Mouse (Mus musculus): ENCODE data around the gene Cda. TPM values are rescaled to one million over a fixed set of nuclear protein-coding genes. Genes with fewer than 3 reads are reported as not detected.
A peak's percentile ranks its signal among the peaks of the same experiment; 100 is the strongest.

The Cda gene
- total and polyA plus RNA-seq, 3 experiments = 12.4 to 26.1 TPM; not detected in 1

DNA sequence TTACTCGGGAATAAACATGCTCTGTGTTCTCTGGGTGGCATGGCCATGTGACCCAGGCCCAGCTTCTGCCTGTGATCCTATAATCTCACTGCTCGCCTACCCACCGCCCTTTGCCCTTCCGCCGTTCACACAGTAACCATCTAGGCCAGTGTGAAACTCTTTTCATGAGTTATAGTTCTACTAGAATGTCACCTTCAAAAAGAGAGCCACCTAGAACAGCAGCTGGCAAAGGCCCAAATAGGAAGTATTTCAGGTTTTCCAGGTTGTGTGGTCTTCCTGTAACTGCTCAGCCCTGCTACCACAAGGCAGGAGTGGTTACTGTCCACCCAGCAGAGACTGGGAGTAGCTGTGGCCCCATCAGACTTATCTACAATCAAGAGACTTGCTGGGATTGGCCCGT lies 25.0 kb downstream of the Cda start:
- H3K36me3 ChIP-seq (ENCODE audit: control insufficient read depth in 1 of 2, insufficient read depth in 2 of 2, low read length in 2 of 2) = peaks cover 0 to 22% of the 10 kb centered on the region in 2 experiments; a peak in 2 of 4 replicates

DNA sequence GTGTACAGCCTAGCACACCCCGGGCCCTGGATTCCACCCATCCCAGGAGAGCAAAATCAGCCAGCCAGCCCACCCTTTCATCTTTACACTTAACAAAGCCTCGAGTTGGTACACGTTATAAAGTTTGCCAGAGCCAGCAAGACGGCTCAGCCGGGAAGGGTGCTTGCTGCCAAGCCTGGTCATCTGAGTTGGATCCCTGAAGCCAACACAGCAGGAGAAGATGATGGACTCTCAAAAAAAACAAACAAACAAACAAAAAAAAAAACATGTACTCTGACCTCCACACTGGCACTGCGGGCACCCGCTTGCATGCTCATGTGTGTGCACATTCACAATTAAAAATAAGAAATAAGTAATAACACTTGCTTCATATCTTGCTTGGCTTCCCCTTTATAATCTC lies 25.7 kb downstream of the Cda start:
- Histone ChIP-seq H3K27me3 (ENCODE audit: control insufficient read depth in 1 of 2, insufficient read depth in 2 of 2, low read length in 2 of 2) (no peaks in the 10 kb centered on the region), H3K4me1 (ENCODE audit: control insufficient read depth in 1 of 2, insufficient read depth in 2 of 2, low read length in 2 of 2) (peaks cover 14 to 37% of the 10 kb centered on the region in 2 experiments), H3K4me3 (ENCODE audit: control insufficient read depth in 1 of 2, insufficient read depth in 1 of 2, low read depth in 2 of 2, low read length in 2 of 2) (no peak overlapping the region), H3K27ac (ENCODE audit: control insufficient read depth, low read depth, low read length) (no peak overlapping the region), H3K9me3 (replicated peaks; ENCODE audit: insufficient read depth, low read length) (no peaks in the 10 kb centered on the region), H3K9ac (ENCODE audit: control insufficient read depth, low read depth, low read length, poor library complexity, severe bottlenecking) (no peak overlapping the region), H3K36me3 (ENCODE audit: control insufficient read depth in 1 of 2, insufficient read depth in 2 of 2, low read length in 2 of 2) (peaks cover 0 to 22% of the 10 kb centered on the region in 2 experiments; a peak in 2 of 4 replicates), H3K79me2 (ENCODE audit: control insufficient read depth, insufficient read depth, low read length, poor library complexity) (no peaks in the 10 kb centered on the region)
- TF ChIP-seq MAFK (IDR thresholded peaks at IDR 0.05; ENCODE audit: borderline replicate concordance, low read depth, low read length) (no peak), SIN3A (IDR thresholded peaks at IDR 0.05; ENCODE audit: low read length) (no peak), HCFC1 (IDR thresholded peaks at IDR 0.05; ENCODE audit: low read depth, low read length) (no peak)
- no peak for DNase-seq (ENCODE audit: low read depth, low spot score)

More for the DNA sequence above, 25.0 kb downstream of the Cda start:
- Histone ChIP-seq H3K27ac (ENCODE audit: control insufficient read depth, low read depth, low read length) (no peak overlapping the region), H3K27me3 (ENCODE audit: control insufficient read depth in 1 of 2, insufficient read depth in 2 of 2, low read length in 2 of 2) (no peaks in the 10 kb centered on the region), H3K79me2 (ENCODE audit: control insufficient read depth, insufficient read depth, low read length, poor library complexity) (no peaks in the 10 kb centered on the region), H3K4me1 (ENCODE audit: control insufficient read depth in 1 of 2, insufficient read depth in 2 of 2, low read length in 2 of 2) (peaks cover 14 to 32% of the 10 kb centered on the region in 2 experiments), H3K9me3 (replicated peaks; ENCODE audit: insufficient read depth, low read length) (no peaks in the 10 kb centered on the region), H3K9ac (ENCODE audit: control insufficient read depth, low read depth, low read length, poor library complexity, severe bottlenecking) (no peak overlapping the region), H3K4me3 (ENCODE audit: control insufficient read depth in 1 of 2, insufficient read depth in 1 of 2, low read depth in 2 of 2, low read length in 2 of 2) (no peak overlapping the region)
- TF ChIP-seq RCOR1 (IDR thresholded peaks at IDR 0.05; ENCODE audit: low read depth, low read length) (no peak), MAFK (IDR thresholded peaks at IDR 0.05; ENCODE audit: borderline replicate concordance, low read depth, low read length) (no peak), KAT2A (conservative IDR thresholded peaks at IDR 0.05; ENCODE audit: low read depth, low read length) (no peak), TAL1 (IDR thresholded peaks at IDR 0.05; ENCODE audit: low read length) (no peak), GABPA (IDR thresholded peaks at IDR 0.05; ENCODE audit: low read depth, low read length) (no peak), CHD2 (IDR thresholded peaks at IDR 0.05; ENCODE audit: low read length) (no peak), USF1 (IDR thresholded peaks at IDR 0.05; ENCODE audit: low read depth, low read length) (no peak), MYB (IDR thresholded peaks at IDR 0.05; ENCODE audit: low read depth, low read length) (no peak), ETS1 (IDR thresholded peaks at IDR 0.05; ENCODE audit: low read depth, low read length) (no peak), MEF2A (IDR thresholded peaks at IDR 0.05; ENCODE audit: extremely low read depth, insufficient replicate concordance, low read depth, low read length, poor library complexity, severe bottlenecking) (no peak), MAZ (IDR thresholded peaks at IDR 0.05; ENCODE audit: low read depth, low read length) (no peak), CHD1 (IDR thresholded peaks at IDR 0.05; ENCODE audit: low read depth, low read length) (no peak), POLR2AphosphoS2 (IDR thresholded peaks at IDR 0.05; ENCODE audit: low read length) (no peak), POLR2AphosphoS5 (IDR thresholded peaks at IDR 0.05; ENCODE audit: borderline replicate concordance, low read depth, low read length) (no peak), TBP (IDR thresholded peaks at IDR 0.05; ENCODE audit: low read depth, low read length) (no peak)
- DNase-seq (ENCODE audit: low read depth, low spot score) = peak; percentile 30

All from MEL (cell line).